Mouse (Mus musculus): ENCODE measurements around the gene Tnnt1. TPM values are rescaled to one million over a fixed set of nuclear protein-coding genes. Genes with fewer than 3 reads are reported as not detected.

Gene Tnnt1
- polyA plus RNA-seq, 2 experiments: 238 to 300 TPM

- no peaks in the 10 kb centered on the region for H3K9me3 ChIP-seq (ENCODE audit: control insufficient read depth, low read length)
- no peaks in the 10 kb centered on the region for H3K27me3 ChIP-seq (ENCODE audit: control insufficient read depth, insufficient read depth, low read length)
- no peak for TF ChIP-seq POLR2A (IDR thresholded peaks at IDR 0.05; ENCODE audit: borderline replicate concordance, extremely low read depth, insufficient read depth, insufficient read length)
- no peaks in the 10 kb centered on the region for H3K36me3 ChIP-seq (ENCODE audit: control insufficient read depth, insufficient read depth, low read length)
- H3K27ac ChIP-seq (replicated peaks; ENCODE audit: low read depth, low read length): no peak overlapping the region
- H3K4me1 ChIP-seq (ENCODE audit: control insufficient read depth, insufficient read depth, low read length): peaks cover 5% of the 10 kb centered on the region; the same call in 1 of the 2 replicates
- H3K4me2 ChIP-seq (replicated peaks; ENCODE audit: low read depth, low read length, severe bottlenecking): no peak overlapping the region
- 73% methylated on average over 8 of the region's 8 CpGs for WGBS
- no peak for DNase-seq (ENCODE audit: low spot score)
- no peak overlapping the region for H3K9ac ChIP-seq (ENCODE audit: low read depth, low read length, severe bottlenecking)
- no peak overlapping the region for H3K4me3 ChIP-seq (replicated peaks; ENCODE audit: low read length)
- no peak for ATAC-seq (ENCODE audit: low FRiP score, low read depth)
Measured at GRCm38 (mm10) chr7:4511489-4512224, 4.5 kb downstream of the Tnnt1 start.

GRCm38 (mm10) chr7:4509863-4510608 lies 6.1 kb downstream of the Tnnt1 start:
- Histone ChIP-seq H3K4me1 (ENCODE audit: control insufficient read depth, insufficient read depth, low read length) (peaks cover 5% of the 10 kb centered on the region; the same call in 1 of the 2 replicates), H3K4me3 (replicated peaks; ENCODE audit: low read length) (peak overlapping the region; percentile 8; the same call in 1 of the 2 replicates), H3K9me3 (ENCODE audit: control insufficient read depth, low read length) (no peaks in the 10 kb centered on the region), H3K27ac (replicated peaks; ENCODE audit: low read depth, low read length) (no peak overlapping the region), H3K36me3 (ENCODE audit: control insufficient read depth, insufficient read depth, low read length) (no peaks in the 10 kb centered on the region), H3K27me3 (ENCODE audit: control insufficient read depth, insufficient read depth, low read length) (no peaks in the 10 kb centered on the region), H3K9ac (ENCODE audit: low read depth, low read length, severe bottlenecking) (no peak overlapping the region), H3K4me2 (replicated peaks; ENCODE audit: low read depth, low read length, severe bottlenecking) (peak overlapping the region; percentile 13; the same call in 1 of the 2 replicates)
- ATAC-seq (ENCODE audit: low FRiP score, low read depth): peak; percentile 79
- DNase-seq (ENCODE audit: low spot score): peak; percentile 83
- no peak for TF ChIP-seq POLR2A (IDR thresholded peaks at IDR 0.05; ENCODE audit: borderline replicate concordance, extremely low read depth, insufficient read depth, insufficient read length)
- 18% methylated on average over 24 of the region's 24 CpGs for WGBS

GRCm38 (mm10) chr7:4508739-4509116 lies 7.5 kb downstream of the Tnnt1 start:
- H3K4me1 ChIP-seq (ENCODE audit: control insufficient read depth, insufficient read depth, low read length): peaks cover 2% of the 10 kb centered on the region; the same call in 1 of the 2 replicates
- H3K36me3 ChIP-seq (ENCODE audit: control insufficient read depth, insufficient read depth, low read length): no peaks in the 10 kb centered on the region
- H3K9ac ChIP-seq (ENCODE audit: low read depth, low read length, severe bottlenecking): no peak overlapping the region
- H3K27ac ChIP-seq (replicated peaks; ENCODE audit: low read depth, low read length): no peak overlapping the region
- TF ChIP-seq POLR2A (IDR thresholded peaks at IDR 0.05; ENCODE audit: borderline replicate concordance, extremely low read depth, insufficient read depth, insufficient read length): no peak
- ATAC-seq (ENCODE audit: low FRiP score, low read depth): no peak
- no peak for DNase-seq (ENCODE audit: low spot score)
- H3K4me3 ChIP-seq (replicated peaks; ENCODE audit: low read length): no peak overlapping the region
- H3K27me3 ChIP-seq (ENCODE audit: control insufficient read depth, insufficient read depth, low read length): no peaks in the 10 kb centered on the region
- WGBS: 89% methylated on average over 8 of the region's 8 CpGs
- no peak overlapping the region for H3K4me2 ChIP-seq (replicated peaks; ENCODE audit: low read depth, low read length, severe bottlenecking)
- no peaks in the 10 kb centered on the region for H3K9me3 ChIP-seq (ENCODE audit: control insufficient read depth, low read length)

GRCm38 (mm10) chr7:4508062-4508738 lies 8.0 kb downstream of the Tnnt1 start:
- ATAC-seq (ENCODE audit: low FRiP score, low read depth) (no peak), DNase-seq (ENCODE audit: low spot score) (no peak)
- TF ChIP-seq POLR2A (IDR thresholded peaks at IDR 0.05; ENCODE audit: borderline replicate concordance, extremely low read depth, insufficient read depth, insufficient read length): no peak
- Histone ChIP-seq H3K27me3 (ENCODE audit: control insufficient read depth, insufficient read depth, low read length) (no peaks in the 10 kb centered on the region), H3K36me3 (ENCODE audit: control insufficient read depth, insufficient read depth, low read length) (no peaks in the 10 kb centered on the region), H3K4me2 (replicated peaks; ENCODE audit: low read depth, low read length, severe bottlenecking) (no peak overlapping the region), H3K27ac (replicated peaks; ENCODE audit: low read depth, low read length) (no peak overlapping the region), H3K9ac (ENCODE audit: low read depth, low read length, severe bottlenecking) (no peak overlapping the region), H3K4me3 (replicated peaks; ENCODE audit: low read length) (no peak overlapping the region), H3K9me3 (ENCODE audit: control insufficient read depth, low read length) (no peaks in the 10 kb centered on the region), H3K4me1 (ENCODE audit: control insufficient read depth, insufficient read depth, low read length) (peaks cover 2% of the 10 kb centered on the region; the same call in 1 of the 2 replicates)
- WGBS: 79% methylated on average over 22 of the region's 32 CpGs

GRCm38 (mm10) chr7:4507220-4507619 lies 9.0 kb downstream of the Tnnt1 start:
- Histone ChIP-seq H3K9ac (ENCODE audit: low read depth, low read length, severe bottlenecking) (no peak overlapping the region), H3K4me2 (replicated peaks; ENCODE audit: low read depth, low read length, severe bottlenecking) (no peak overlapping the region), H3K4me3 (replicated peaks; ENCODE audit: low read length) (no peak overlapping the region), H3K9me3 (ENCODE audit: control insufficient read depth, low read length) (no peaks in the 10 kb centered on the region), H3K4me1 (ENCODE audit: control insufficient read depth, insufficient read depth, low read length) (peaks cover 2% of the 10 kb centered on the region; the same call in 1 of the 2 replicates), H3K36me3 (ENCODE audit: control insufficient read depth, insufficient read depth, low read length) (no peaks in the 10 kb centered on the region), H3K27ac (replicated peaks; ENCODE audit: low read depth, low read length) (no peak overlapping the region), H3K27me3 (ENCODE audit: control insufficient read depth, insufficient read depth, low read length) (no peaks in the 10 kb centered on the region)
- ATAC-seq (ENCODE audit: low FRiP score, low read depth) (no peak), DNase-seq (ENCODE audit: low spot score) (no peak)
- no peak for TF ChIP-seq POLR2A (IDR thresholded peaks at IDR 0.05; ENCODE audit: borderline replicate concordance, extremely low read depth, insufficient read depth, insufficient read length)
- 23% methylated on average over 4 of the region's 4 CpGs for WGBS
